Mouse (Mus musculus): ENCODE results near the gene Rpl13.

- no peak for TF ChIP-seq CTCF (IDR thresholded peaks at IDR 0.05; ENCODE audit: low read depth, low read length)
- TF ChIP-seq POLR2AphosphoS5 (IDR thresholded peaks at IDR 0.05; ENCODE audit: insufficient replicate concordance, low read depth, low read length): no peak
Measured at GRCm38 (mm10) chr8:123101244-123101643, 906 bp upstream of the Rpl13 start.

Measured in G1E (cell line).